Mouse (Mus musculus) spleen, postnatal 14 days (tissue): Measurements from ENCODE around the gene Ano6.

Source experiments
- DNase-seq, 2 experiments: peaks; one replicate each; pipeline ENCODE4 v3.0.0; 2021 to 2022; ENCODE audit warnings: low spot score in 2 of 2

Gene Ano6

GRCm38 (mm10) chr15:95931013-95931775 is 140.6 kb downstream of the Ano6 start:
- DNase-seq, result no peak

GRCm38 (mm10) chr15:95932358-95932757 is 141.7 kb downstream of the Ano6 start:
- no peak for DNase-seq

GRCm38 (mm10) chr15:95935141-95935540 is 144.5 kb downstream of the Ano6 start:
- no peak for DNase-seq

- peak in 1 of 2 experiments; percentile 49 for DNase-seq
These were observed 152.8 kb downstream of the Ano6 start for GRCm38 (mm10) chr15:95943470-95943869.

GRCm38 (mm10) chr15:95944299-95944698 is 153.7 kb downstream of the Ano6 start:
- DNase-seq, result no peak

- no peak for DNase-seq
These were observed 155.5 kb downstream of the Ano6 start for GRCm38 (mm10) chr15:95945951-95946708.

- no peak for DNase-seq
These were observed 157.8 kb downstream of the Ano6 start for GRCm38 (mm10) chr15:95948411-95948810.

- DNase-seq, result no peak
These were observed 158.7 kb downstream of the Ano6 start for GRCm38 (mm10) chr15:95949336-95949735.

- DNase-seq, result no peak
These were observed 160.9 kb downstream of the Ano6 start for GRCm38 (mm10) chr15:95951497-95951896.

- no peak for DNase-seq
These were observed 166.0 kb downstream of the Ano6 start for GRCm38 (mm10) chr15:95956692-95957091.

GRCm38 (mm10) chr15:95962411-95963123 is 171.9 kb downstream of the Ano6 start:
- DNase-seq, result peak in 1 of 2 experiments; percentile 15

GRCm38 (mm10) chr15:95963124-95963482 is 172.5 kb downstream of the Ano6 start:
- peak; percentile 23 to 54 for DNase-seq

- peak in 1 of 2 experiments; percentile 36 for DNase-seq
These were observed 173.0 kb downstream of the Ano6 start for GRCm38 (mm10) chr15:95963533-95964250.

GRCm38 (mm10) chr15:95964251-95964561 is 173.6 kb downstream of the Ano6 start:
- DNase-seq, result no peak

- no peak for DNase-seq
These were observed 176.3 kb downstream of the Ano6 start for GRCm38 (mm10) chr15:95966979-95967378.

- DNase-seq, result no peak
These were observed 177.0 kb downstream of the Ano6 start for GRCm38 (mm10) chr15:95967516-95968196.

GRCm38 (mm10) chr15:95969596-95969995 is 179.0 kb downstream of the Ano6 start:
- no peak for DNase-seq

GRCm38 (mm10) chr15:95970176-95970575 is 179.5 kb downstream of the Ano6 start:
- DNase-seq, result no peak

- no peak for DNase-seq
These were observed 180.0 kb downstream of the Ano6 start for GRCm38 (mm10) chr15:95970691-95971090.

GRCm38 (mm10) chr15:95971302-95971701 is 180.7 kb downstream of the Ano6 start:
- no peak for DNase-seq

- no peak for DNase-seq
These were observed 181.5 kb downstream of the Ano6 start for GRCm38 (mm10) chr15:95972156-95972555.
